Mouse (Mus musculus) E14TG2a.4 (cell line): ENCODE measurements around the gene Phf2.

Experiments used
- CTCF ChIP-seq: conservative IDR thresholded peaks from 2 replicates; pipeline ENCODE4 v1.5.1; 2014; ENCODE audit warnings: low read length
- NANOG ChIP-seq: IDR thresholded peaks from 2 replicates; pipeline ENCODE4 v1.6.1; 2014; ENCODE audit warnings: borderline replicate concordance, low read length, mixed read lengths
- POU5F1 ChIP-seq: IDR thresholded peaks from 2 replicates; pipeline ENCODE4 v1.6.1; 2014; ENCODE audit warnings: low read length, borderline replicate concordance

DNA sequence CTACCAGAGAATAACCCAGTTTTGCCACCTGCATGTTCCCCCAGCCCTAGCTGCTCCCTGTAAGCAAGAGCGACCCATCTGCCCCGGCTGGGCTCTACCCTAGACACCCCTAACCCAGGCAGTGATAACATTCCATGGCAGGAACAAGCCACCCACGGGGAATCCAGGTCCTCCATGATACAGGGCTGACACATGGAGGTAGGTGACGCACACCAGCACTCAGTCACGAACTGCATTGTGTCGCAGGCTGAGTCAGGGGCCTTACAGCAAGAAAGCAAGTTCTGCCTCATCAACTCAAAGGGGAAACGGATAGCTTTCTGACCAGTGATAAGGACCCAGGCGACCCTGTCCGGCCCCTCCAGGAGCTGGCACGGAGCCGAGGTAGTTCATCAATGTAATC lies 74.0 kb downstream of the Phf2 start:
- TF ChIP-seq CTCF (no peak), POU5F1 (no peak), NANOG (no peak)
